In the genomic region with DNA sequence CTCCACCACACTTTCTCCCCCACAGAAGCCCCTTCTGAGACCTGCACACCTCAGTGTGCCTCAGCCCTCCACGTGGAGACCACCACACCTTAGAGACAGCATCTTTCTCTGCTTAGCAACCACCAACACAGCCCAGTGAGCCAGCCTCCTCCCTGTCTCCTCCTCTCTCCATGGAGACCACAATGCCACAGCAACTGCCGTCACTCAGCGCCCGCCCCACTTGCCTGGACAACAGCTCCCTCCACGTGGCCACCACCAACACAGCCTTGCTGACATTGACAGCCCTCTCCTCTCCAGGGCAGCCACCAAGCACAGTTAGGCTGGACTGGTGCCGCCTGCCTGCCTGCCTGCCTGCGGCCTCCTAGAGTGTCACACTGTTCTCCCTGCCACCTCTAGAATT, we compare ENCODE assay signal across 11 mouse cellular contexts. TPM values are rescaled to one million over a fixed set of nuclear protein-coding genes. Genes with fewer than 3 reads are reported as not detected.
DNase-seq lines count a peak whose midpoint lies in the region; ATAC-seq lines count a peak whose summit lies in the region.
"Had no signal": no experiment of that assay in that cellular context is flagged by ENCODE, and none has a peak within 500 bp of the region (broad histone marks: within the 10 kb centered on the region; RNA-seq: fewer than 3 reads in every experiment).

No protein-coding gene starts in this region.

- ATAC-seq in neural tube, embryonic 11.5 days (ENCODE audit: insufficient read depth, low FRiP score, low TSS enrichment): peak; percentile 32; the same call in 1 of the 2 replicates
- peak; percentile 45; the same call in 1 of the 2 replicates for ATAC-seq in midbrain, embryonic 12.5 days (ENCODE audit: low FRiP score, low read depth)

- DNase-seq in neural tube, embryonic 11.5 days (ENCODE audit: low spot score): peak; percentile 46
- no peak for DNase-seq in neural tube, embryonic 10.5 days (ENCODE audit: extremely low spot score, low spot score)
- DNase-seq in hindbrain, embryonic 10.5 days (ENCODE audit: low spot score): peak; percentile 69
- no peak for DNase-seq in kidney, postnatal 25 days
- DNase-seq in urinary bladder, postnatal 4 days (ENCODE audit: low spot score in 2 of 2): no peak
- no peak for DNase-seq in spleen, postnatal 4 days (ENCODE audit: low spot score in 2 of 2)
- no peak for DNase-seq in gastrocnemius, postnatal 25 days
- DNase-seq: cerebellum, adult 2 months; liver, embryonic 13.5 days had no signal

- WGBS in neural tube, embryonic 11.5 days: 34% methylated on average over 7 of the region's 7 CpGs
- 16% methylated on average over 7 of the region's 7 CpGs for WGBS in hindbrain, embryonic 10.5 days
- 14% methylated on average over 7 of the region's 7 CpGs for WGBS in midbrain, embryonic 12.5 days

- no peak overlapping the region for H3K4me2 ChIP-seq in neural tube, embryonic 11.5 days (ENCODE audit: low read depth)
- H3K4me2 ChIP-seq in midbrain, embryonic 12.5 days (replicated peaks): no peak overlapping the region
- H3K4me2 ChIP-seq: heart, embryonic 15.5 days; liver, embryonic 13.5 days had no signal

- H3K9ac ChIP-seq in neural tube, embryonic 11.5 days (ENCODE audit: low read length): no peak overlapping the region
- H3K9ac ChIP-seq in midbrain, embryonic 12.5 days (replicated peaks): 0 out of 2 replicates have a peak overlapping the region, but pooled peaks have one; percentile 28
- H3K9ac ChIP-seq: heart, embryonic 15.5 days; liver, embryonic 13.5 days had no signal

- H3K4me1 ChIP-seq in neural tube, embryonic 11.5 days (ENCODE audit: control insufficient read depth, insufficient read depth, low read length): peaks cover 8% of the 10 kb centered on the region
- peaks cover 49% of the 10 kb centered on the region for H3K4me1 ChIP-seq in hindbrain, embryonic 10.5 days (replicated peaks)
- peaks cover 41% of the 10 kb centered on the region for H3K4me1 ChIP-seq in midbrain, embryonic 12.5 days
- H3K4me1 ChIP-seq: liver, embryonic 13.5 days had no signal

- no peaks in the 10 kb centered on the region for H3K36me3 ChIP-seq in neural tube, embryonic 11.5 days (ENCODE audit: control insufficient read depth, insufficient read depth, low read length)
- H3K36me3 ChIP-seq in hindbrain, embryonic 10.5 days: no peaks in the 10 kb centered on the region
- no peaks in the 10 kb centered on the region for H3K36me3 ChIP-seq in midbrain, embryonic 12.5 days
- H3K36me3 ChIP-seq: heart, embryonic 15.5 days; liver, embryonic 13.5 days had no signal

- no peak overlapping the region for H3K4me3 ChIP-seq in neural tube, embryonic 11.5 days (ENCODE audit: low read depth, low read length)
- H3K4me3 ChIP-seq in hindbrain, embryonic 10.5 days: no peak overlapping the region
- no peak overlapping the region for H3K4me3 ChIP-seq in midbrain, embryonic 12.5 days
- H3K4me3 ChIP-seq: heart, embryonic 15.5 days; liver, embryonic 13.5 days had no signal

- no peak overlapping the region for H3K27ac ChIP-seq in neural tube, embryonic 11.5 days (ENCODE audit: low read depth, low read length)
- no peak overlapping the region for H3K27ac ChIP-seq in hindbrain, embryonic 10.5 days
- peak overlapping the region; percentile 43; the same call in 1 of the 2 replicates for H3K27ac ChIP-seq in midbrain, embryonic 12.5 days (replicated peaks)
- H3K27ac ChIP-seq: heart, embryonic 15.5 days; liver, embryonic 13.5 days had no signal

- H3K9me3 ChIP-seq in neural tube, embryonic 11.5 days (ENCODE audit: control insufficient read depth, low read length): no peaks in the 10 kb centered on the region
- H3K9me3 ChIP-seq in hindbrain, embryonic 10.5 days: no peaks in the 10 kb centered on the region
- H3K9me3 ChIP-seq in midbrain, embryonic 12.5 days: no peaks in the 10 kb centered on the region
- H3K9me3 ChIP-seq: heart, embryonic 15.5 days; liver, embryonic 13.5 days had no signal

- H3K27me3 ChIP-seq in neural tube, embryonic 11.5 days (ENCODE audit: control insufficient read depth, insufficient read depth, low read length): peaks cover 35% of the 10 kb centered on the region
- peaks cover 65% of the 10 kb centered on the region for H3K27me3 ChIP-seq in hindbrain, embryonic 10.5 days (ENCODE audit: insufficient read depth, poor library complexity, severe bottlenecking)
- peaks cover 61% of the 10 kb centered on the region for H3K27me3 ChIP-seq in midbrain, embryonic 12.5 days

RNA-seq across cellular contexts. Expression of gene Elfn2, which starts 8.8 kb away (rescaled TPM):
- 0.15 and 0.73 TPM in 2 replicates for polyA plus RNA-seq in neural tube, embryonic 11.5 days (2014; fragmentation: Nextera tagmentation; extraction: Ambion mirVana)
- polyA plus RNA-seq in hindbrain, embryonic 10.5 days (2016; fragmentation: Nextera tagmentation; extraction: Ambion mirVana): 0.24 and 0.39 TPM in 2 replicates
- 0.88 and 2.2 TPM in 2 replicates for polyA plus RNA-seq in midbrain, embryonic 12.5 days (2016; fragmentation: Nextera tagmentation; extraction: Ambion mirVana)
- total RNA-seq in gastrocnemius, postnatal 25 days (2021): under 1 TPM; 0.05 to 0.31 TPM

Comparison
In these comparisons a context has a peak if more than half of its experiments do, and no peak if none do; other contexts are left out.
1. DNase-seq: peak in neural tube, embryonic 11.5 days (single experiment) and hindbrain, embryonic 10.5 days (single experiment); none in neural tube, embryonic 10.5 days (single experiment), kidney, postnatal 25 days (0 of 2), urinary bladder, postnatal 4 days (0 of 2), spleen, postnatal 4 days (0 of 2) and gastrocnemius, postnatal 25 days (single experiment).